Mouse (Mus musculus): ENCODE measurements around the gene Pou2f3. TPM values are rescaled to one million over a fixed set of nuclear protein-coding genes. Genes with fewer than 3 reads are reported as not detected.

Pou2f3 gene
- polyA plus RNA-seq, 1 experiment: 0.46 TPM

DNA sequence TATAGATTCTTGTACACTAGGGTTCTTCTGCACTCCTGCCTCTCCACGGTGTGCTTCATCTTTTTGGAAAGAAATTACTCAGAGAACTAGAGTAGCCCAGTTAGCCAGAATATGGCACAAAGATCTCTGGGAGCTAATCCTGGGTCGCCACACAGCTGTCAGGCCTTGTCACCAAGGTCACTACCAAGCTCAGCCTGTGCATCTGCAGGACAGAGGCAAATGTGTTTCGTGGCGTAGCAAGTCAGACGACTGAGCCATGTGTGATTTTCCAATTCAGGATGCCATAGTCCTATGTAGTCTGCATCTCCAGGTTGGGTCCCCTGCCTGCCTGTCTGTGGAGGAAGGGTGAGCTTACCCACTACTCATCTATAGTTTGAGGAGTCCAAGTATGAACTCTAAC, 22.9 kb upstream of the Pou2f3 start:
- DNase-seq: no peak
- Histone ChIP-seq H3K4me3 (replicated peaks; ENCODE audit: extremely low read depth, low read depth, low read length) (no peak overlapping the region), H3K4me1 (ENCODE audit: control insufficient read depth, insufficient read depth, low read length) (peaks cover 7% of the 10 kb centered on the region; the same call in 1 of the 2 replicates)
- WGBS: 63% methylated on average over 5 of the region's 5 CpGs
- TF ChIP-seq CTCF (IDR thresholded peaks at IDR 0.05; ENCODE audit: insufficient read depth, low read length) (no peak), POLR2A (IDR thresholded peaks at IDR 0.05; ENCODE audit: borderline replicate concordance, extremely low read depth, low read depth, low read length) (no peak)

DNA sequence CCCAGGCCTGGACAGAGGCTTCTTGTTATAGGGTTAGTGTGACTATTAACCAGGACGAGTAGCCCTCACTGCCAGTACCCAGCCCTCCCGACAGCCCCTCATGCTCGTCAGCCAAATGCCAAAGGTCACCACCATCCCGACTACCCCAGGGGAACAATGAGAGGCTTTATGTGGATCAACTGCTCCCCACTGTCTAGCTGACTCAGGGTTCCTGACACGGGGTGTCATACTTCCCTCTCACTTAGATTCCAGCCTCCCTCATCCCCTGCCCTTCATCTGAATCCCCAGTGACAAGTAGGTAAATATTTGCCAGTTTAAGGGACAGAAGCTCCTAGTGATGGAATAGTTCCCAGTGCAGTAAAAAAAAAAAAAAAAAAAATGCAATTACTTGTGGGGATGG, 22.1 kb upstream of the Pou2f3 start:
- DNase-seq: no peak
- Histone ChIP-seq H3K4me1 (ENCODE audit: control insufficient read depth, insufficient read depth, low read length) (peaks cover 7% of the 10 kb centered on the region; the same call in 1 of the 2 replicates), H3K4me3 (replicated peaks; ENCODE audit: extremely low read depth, low read depth, low read length) (no peak overlapping the region)
- 36% methylated on average over 5 of the region's 5 CpGs for WGBS
- TF ChIP-seq POLR2A (IDR thresholded peaks at IDR 0.05; ENCODE audit: borderline replicate concordance, extremely low read depth, low read depth, low read length) (no peak), CTCF (IDR thresholded peaks at IDR 0.05; ENCODE audit: insufficient read depth, low read length) (no peak)

DNA sequence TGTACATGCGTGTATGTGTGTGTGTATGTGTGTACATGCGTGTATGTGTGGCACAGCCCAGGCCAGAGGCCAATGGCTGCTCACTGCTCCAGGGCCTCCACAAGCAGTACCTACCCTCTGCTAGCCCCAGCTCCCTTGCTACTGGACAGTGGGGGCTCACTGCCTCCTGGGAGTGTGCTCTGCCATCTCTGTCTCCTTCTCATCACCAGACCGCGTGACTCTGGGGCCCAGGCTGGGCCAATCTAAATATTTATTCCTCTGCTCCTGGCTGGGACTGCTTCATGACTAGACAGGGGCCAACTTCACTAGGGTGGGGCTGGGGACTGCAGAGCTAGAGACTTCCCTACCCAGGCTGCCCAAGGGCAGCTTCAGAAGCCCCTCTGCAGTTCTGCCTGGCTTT, 21.6 kb upstream of the Pou2f3 start:
- H3K4me3 ChIP-seq (replicated peaks; ENCODE audit: extremely low read depth, low read depth, low read length): no peak overlapping the region

DNA sequence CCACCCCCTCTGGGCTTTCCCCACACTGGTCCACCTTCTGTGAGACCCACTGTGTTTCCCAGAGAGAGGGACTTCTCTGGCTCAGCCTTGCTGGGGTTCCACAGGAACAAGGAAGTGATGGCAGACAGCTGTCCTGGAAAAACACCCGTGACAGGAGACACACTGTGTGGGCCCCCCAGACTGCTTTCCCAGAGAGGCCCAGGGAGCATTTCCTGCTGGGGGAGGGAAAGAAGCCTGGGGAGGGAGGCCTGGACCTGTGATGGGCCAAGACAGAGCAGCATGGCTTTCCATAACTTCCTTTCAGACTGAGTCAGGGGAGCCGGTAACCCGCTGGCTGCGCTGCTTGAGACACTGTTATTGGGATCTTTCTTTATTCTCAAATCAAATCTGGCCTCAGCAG, 20.7 kb upstream of the Pou2f3 start:
- WGBS: 57% methylated on average over 4 of the region's 4 CpGs
- TF ChIP-seq CTCF (IDR thresholded peaks at IDR 0.05; ENCODE audit: insufficient read depth, low read length): no peak
- no peak for TF ChIP-seq POLR2A (IDR thresholded peaks at IDR 0.05; ENCODE audit: borderline replicate concordance, extremely low read depth, low read depth, low read length)
- no peak for DNase-seq
- H3K4me3 ChIP-seq (replicated peaks; ENCODE audit: extremely low read depth, low read depth, low read length): no peak overlapping the region
- peaks cover 7% of the 10 kb centered on the region; the same call in 1 of the 2 replicates for H3K4me1 ChIP-seq (ENCODE audit: control insufficient read depth, insufficient read depth, low read length)

More for the DNA sequence above, 21.6 kb upstream of the Pou2f3 start:
- DNase-seq: no peak
- H3K4me1 ChIP-seq (ENCODE audit: control insufficient read depth, insufficient read depth, low read length): peaks cover 7% of the 10 kb centered on the region; the same call in 1 of the 2 replicates
- TF ChIP-seq POLR2A (IDR thresholded peaks at IDR 0.05; ENCODE audit: borderline replicate concordance, extremely low read depth, low read depth, low read length) (no peak), CTCF (IDR thresholded peaks at IDR 0.05; ENCODE audit: insufficient read depth, low read length) (no peak)
- 36% methylated on average over 4 of the region's 4 CpGs for WGBS

DNA sequence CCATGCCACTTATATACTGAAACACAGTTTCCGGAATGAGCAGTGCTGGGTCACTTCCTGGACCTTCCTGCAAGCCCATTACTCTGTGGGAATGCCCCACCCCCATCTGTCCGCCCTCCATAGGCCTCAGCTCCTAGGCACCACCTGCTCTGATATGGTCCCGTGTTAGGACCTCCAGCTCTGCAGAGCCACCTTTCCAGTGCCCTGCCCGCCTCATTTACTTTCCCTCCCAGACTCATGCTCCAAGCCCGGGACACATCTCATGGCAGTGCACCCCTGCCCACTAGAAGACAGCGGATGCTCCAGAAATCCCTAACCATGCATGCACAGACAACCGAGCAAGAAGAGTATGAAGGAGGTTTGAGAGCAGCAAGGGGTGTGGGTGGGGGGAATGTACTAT, 19.8 kb upstream of the Pou2f3 start:
- TF ChIP-seq CTCF (IDR thresholded peaks at IDR 0.05; ENCODE audit: insufficient read depth, low read length) (no peak), POLR2A (IDR thresholded peaks at IDR 0.05; ENCODE audit: borderline replicate concordance, extremely low read depth, low read depth, low read length) (no peak)
- Histone ChIP-seq H3K4me1 (ENCODE audit: control insufficient read depth, insufficient read depth, low read length) (peaks cover 7% of the 10 kb centered on the region; the same call in 1 of the 2 replicates), H3K4me3 (replicated peaks; ENCODE audit: extremely low read depth, low read depth, low read length) (no peak overlapping the region)
- no peak for DNase-seq
- 87% methylated on average over 7 of the region's 7 CpGs for WGBS

DNA sequence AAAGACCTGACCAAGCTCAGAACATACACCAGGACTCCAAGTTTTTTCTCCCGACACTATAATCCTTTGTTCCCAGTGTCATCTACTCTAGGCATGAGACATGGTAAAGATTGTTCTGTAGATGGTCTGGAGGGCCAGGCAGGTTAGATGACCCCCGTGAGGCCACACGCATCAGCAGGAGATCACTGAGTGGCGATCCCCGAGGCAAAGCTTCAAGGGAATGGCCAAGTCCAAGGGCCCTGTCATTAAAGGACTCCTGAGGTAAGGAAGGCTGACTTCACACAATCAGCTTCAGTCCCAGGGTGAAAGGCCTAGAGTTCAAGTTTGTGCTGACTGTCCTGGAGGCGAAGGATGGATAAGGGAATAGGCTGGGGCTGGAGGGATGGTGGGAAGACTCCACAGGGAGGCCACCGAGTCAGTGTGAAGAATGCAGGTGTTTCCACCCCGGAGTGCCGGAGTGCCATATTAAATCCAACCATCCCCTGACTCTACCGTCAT, 19.3 kb upstream of the Pou2f3 start:
- Histone ChIP-seq H3K4me3 (replicated peaks; ENCODE audit: extremely low read depth, low read depth, low read length) (no peak overlapping the region), H3K4me1 (ENCODE audit: control insufficient read depth, insufficient read depth, low read length) (peaks cover 7% of the 10 kb centered on the region; the same call in 1 of the 2 replicates)
- no peak for DNase-seq
- TF ChIP-seq POLR2A (IDR thresholded peaks at IDR 0.05; ENCODE audit: borderline replicate concordance, extremely low read depth, low read depth, low read length) (no peak), CTCF (IDR thresholded peaks at IDR 0.05; ENCODE audit: insufficient read depth, low read length) (no peak)
- 93% methylated on average over 10 of the region's 10 CpGs for WGBS

DNA sequence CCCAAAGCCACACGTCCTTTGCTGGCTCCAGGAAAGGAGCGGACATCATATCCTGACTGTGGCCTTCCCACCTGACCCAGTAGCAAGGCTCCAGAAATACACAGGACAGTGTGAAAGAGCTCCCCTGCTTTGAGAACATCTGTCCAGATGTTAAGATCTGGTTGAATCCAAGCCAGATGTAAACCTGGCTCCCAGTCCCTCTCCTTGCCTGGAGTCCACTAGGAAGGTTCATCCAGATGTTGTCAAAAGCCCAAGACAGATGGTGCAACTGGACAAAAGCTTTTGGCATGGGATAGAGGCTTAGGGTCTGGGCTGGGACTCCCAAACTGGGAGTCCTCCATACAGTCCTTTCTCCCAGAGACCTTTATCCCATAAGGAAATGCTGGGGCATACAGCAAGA, 18.6 kb upstream of the Pou2f3 start:
- no peak for DNase-seq
- Histone ChIP-seq H3K4me1 (ENCODE audit: control insufficient read depth, insufficient read depth, low read length) (peaks cover 7% of the 10 kb centered on the region; the same call in 1 of the 2 replicates), H3K4me3 (replicated peaks; ENCODE audit: extremely low read depth, low read depth, low read length) (no peak overlapping the region)
- 83% methylated on average over 2 of the region's 2 CpGs for WGBS
- TF ChIP-seq POLR2A (IDR thresholded peaks at IDR 0.05; ENCODE audit: borderline replicate concordance, extremely low read depth, low read depth, low read length) (no peak), CTCF (IDR thresholded peaks at IDR 0.05; ENCODE audit: insufficient read depth, low read length) (no peak)

DNA sequence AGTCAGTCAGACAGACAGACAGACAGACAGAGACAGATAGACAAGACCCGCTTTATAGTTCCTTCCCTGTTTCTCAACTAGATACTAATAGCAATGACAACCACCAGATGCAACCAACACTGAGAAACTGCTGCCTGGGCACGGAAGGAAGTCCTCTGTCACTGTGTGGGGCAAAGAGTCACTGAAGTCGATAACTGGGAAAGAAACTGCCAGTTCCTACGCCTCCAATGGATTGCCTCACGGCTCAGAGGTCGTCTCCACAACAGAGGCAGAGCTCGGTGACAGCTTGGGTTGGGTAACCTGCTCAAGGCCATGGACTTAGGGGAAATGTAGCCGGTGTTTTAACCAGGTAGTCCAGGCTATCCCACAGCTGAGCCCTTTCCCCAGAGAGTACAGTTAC, 17.5 kb upstream of the Pou2f3 start:
- TF ChIP-seq POLR2A (IDR thresholded peaks at IDR 0.05; ENCODE audit: borderline replicate concordance, extremely low read depth, low read depth, low read length) (no peak), CTCF (IDR thresholded peaks at IDR 0.05; ENCODE audit: insufficient read depth, low read length) (no peak)
- peaks cover 7% of the 10 kb centered on the region; the same call in 1 of the 2 replicates for H3K4me1 ChIP-seq (ENCODE audit: control insufficient read depth, insufficient read depth, low read length)
- no peak overlapping the region for H3K4me3 ChIP-seq (replicated peaks; ENCODE audit: extremely low read depth, low read depth, low read length)
- no peak for DNase-seq
- WGBS: 77% methylated on average over 8 of the region's 8 CpGs

DNA sequence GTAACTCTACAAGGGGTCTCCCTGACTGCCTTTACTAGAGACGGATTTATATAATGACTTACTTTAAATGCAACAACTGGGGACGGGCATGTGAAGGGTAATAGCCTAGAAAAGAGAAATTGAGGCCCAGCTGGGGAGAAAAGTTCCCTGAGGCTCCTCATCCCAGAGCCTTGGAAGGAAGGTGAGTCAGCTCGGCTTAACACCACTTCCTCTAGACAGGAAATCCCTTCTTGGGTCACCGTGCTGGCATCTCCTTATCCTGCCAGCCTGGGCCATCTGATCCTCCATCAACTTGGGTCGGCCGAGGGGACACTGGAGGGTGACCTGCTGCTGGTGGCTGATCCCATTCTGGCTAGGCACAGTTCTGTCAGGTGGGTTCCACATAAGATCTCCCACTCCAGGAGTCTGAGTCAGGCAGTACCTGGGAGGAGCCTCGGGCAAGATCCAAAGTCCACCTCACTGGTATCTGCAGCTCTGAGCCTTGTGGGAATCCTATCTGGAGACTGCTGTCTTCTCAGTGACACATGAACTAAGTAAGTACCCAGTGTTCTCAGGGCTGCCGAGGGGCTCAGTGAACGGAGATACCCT, 16.5 kb upstream of the Pou2f3 start:
- H3K4me1 ChIP-seq (ENCODE audit: control insufficient read depth, insufficient read depth, low read length): peaks cover 5% of the 10 kb centered on the region; the same call in 1 of the 2 replicates
- H3K4me3 ChIP-seq (replicated peaks; ENCODE audit: extremely low read depth, low read depth, low read length): no peak overlapping the region
- 64% methylated on average over 9 of the region's 9 CpGs for WGBS
- no peak for TF ChIP-seq CTCF (IDR thresholded peaks at IDR 0.05; ENCODE audit: insufficient read depth, low read length)
- no peak for DNase-seq

DNA sequence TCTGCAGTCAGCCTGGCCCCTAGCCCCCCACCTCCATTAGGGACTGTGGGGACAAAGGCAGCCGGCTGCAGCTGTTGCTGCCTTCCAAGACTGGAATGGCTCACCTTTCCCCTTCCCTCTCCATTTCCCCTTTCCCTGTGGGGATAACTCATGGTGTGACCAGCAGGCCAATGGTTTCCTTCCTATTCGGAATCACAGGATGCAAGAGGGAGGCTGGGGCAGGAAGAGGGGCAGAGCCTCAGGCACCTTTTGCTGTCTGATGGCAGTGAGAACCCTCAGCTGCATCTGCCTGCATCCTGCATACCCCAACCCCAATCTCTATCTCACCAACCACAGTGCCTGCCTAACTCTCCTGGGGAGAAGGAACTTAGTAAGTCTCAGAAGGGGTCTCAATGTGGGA, 15.3 kb upstream of the Pou2f3 start:
- no peak for TF ChIP-seq CTCF (IDR thresholded peaks at IDR 0.05; ENCODE audit: insufficient read depth, low read length)
- no peak for TF ChIP-seq POLR2A (IDR thresholded peaks at IDR 0.05; ENCODE audit: borderline replicate concordance, extremely low read depth, low read depth, low read length)
- no peak for DNase-seq
- WGBS: 33% methylated on average over 2 of the region's 2 CpGs
- H3K4me3 ChIP-seq (replicated peaks; ENCODE audit: extremely low read depth, low read depth, low read length): no peak overlapping the region
- H3K4me1 ChIP-seq (ENCODE audit: control insufficient read depth, insufficient read depth, low read length): no peaks in the 10 kb centered on the region; the same call in 1 of the 2 replicates
